Mouse (Mus musculus) T-helper 1 cell (primary cell): ENCODE results near the gene Commd4.

ENCODE experiments used
- in situ Hi-C: fragments of 300-600 bp; cut with MboI, MseI; formaldehyde crosslinking; loops from one replicate; pipeline ENCODE4 v1.15.1; 2025; ENCODE audit warnings: high pct_unique_total_duplicates

Commd4 gene

GRCm38 (mm10) chr9:57141417-57142353 is 16.4 kb downstream of the Commd4 start:
- in situ Hi-C loops, result loop anchor here (5.0 kb wide), 1 partner anchor 199 kb away; no protein-coding TSS in a partner anchor

GRCm38 (mm10) chr9:57139571-57139970 is 18.6 kb downstream of the Commd4 start:
- in situ Hi-C loops, result no loop called here

- in situ Hi-C loops, result no loop called here
These were observed 19.0 kb downstream of the Commd4 start for GRCm38 (mm10) chr9:57139110-57139509.

- in situ Hi-C loops, result no loop called here
These were observed 19.6 kb downstream of the Commd4 start for GRCm38 (mm10) chr9:57138507-57138906.

- in situ Hi-C loops, result no loop called here
These were observed 20.4 kb downstream of the Commd4 start for GRCm38 (mm10) chr9:57137777-57138176.

GRCm38 (mm10) chr9:57137246-57137645 is 20.9 kb downstream of the Commd4 start:
- in situ Hi-C loops, result no loop called here

GRCm38 (mm10) chr9:57130577-57131433 is 27.3 kb downstream of the Commd4 start, which contains the start of gene Man2c1:
Gene Man2c1, plus strand, starts transcription at chr9:57130690.
- in situ Hi-C loops, result no loop called here

GRCm38 (mm10) chr9:57129641-57130040 is 28.5 kb downstream of the Commd4 start:
- in situ Hi-C loops, result no loop called here

- in situ Hi-C loops, result no loop called here
These were observed 40.8 kb downstream of the Commd4 start for GRCm38 (mm10) chr9:57117261-57117755.
